Mouse (Mus musculus) stomach, embryonic 16.5 days (tissue): ENCODE data around the gene Atg10. TPM values are rescaled to one million over a fixed set of nuclear protein-coding genes. Genes with fewer than 3 reads are reported as not detected.

Experiments
- ATAC-seq: fragments of 200-750 bp; cut with Nextera tagmentation; 2 replicates; pipeline ENCODE4 v1.8.0; 2017; ENCODE audit warnings: moderate number of reproducible peaks, moderate TSS enrichment; ENCODE audit not compliant: insufficient read depth, low FRiP score
- H3K27ac ChIP-seq: fragments of 300-500 bp; sonication (generic); 2 replicates; pipeline ENCODE4 v1.5.1; 2014; ENCODE audit warnings: low read length
- H3K27me3 ChIP-seq: fragments of 300-500 bp; sonication (generic); 2 replicates; pipeline ENCODE4 v1.6.1; 2014; ENCODE audit warnings: low read length, control low read depth, mixed read lengths; ENCODE audit not compliant: control insufficient read depth, insufficient read depth
- H3K36me3 ChIP-seq: fragments of 300-500 bp; sonication (generic); 2 replicates; pipeline ENCODE4 v1.6.1; 2014; ENCODE audit warnings: low read length; ENCODE audit not compliant: control insufficient read depth, insufficient read depth
- H3K4me1 ChIP-seq: fragments of 300-500 bp; sonication (generic); 2 replicates; pipeline ENCODE4 v1.6.1; 2014; ENCODE audit warnings: low read length, control low read depth, mixed read lengths; ENCODE audit not compliant: control insufficient read depth, insufficient read depth
- H3K4me2 ChIP-seq: fragments of 300-500 bp; sonication (generic); 2 replicates; pipeline ENCODE4 v1.6.1; 2014; ENCODE audit warnings: low read depth, low read length, mixed read lengths
- H3K4me3 ChIP-seq: fragments of 300-500 bp; sonication (generic); replicated peaks from 2 replicates; pipeline ENCODE4 v1.5.1; 2014; ENCODE audit warnings: mild to moderate bottlenecking, low read length
- H3K9ac ChIP-seq: fragments of 300-500 bp; sonication (generic); 2 replicates; pipeline ENCODE4 v1.6.1; 2014; ENCODE audit warnings: low read length
- H3K9me3 ChIP-seq: fragments of 300-500 bp; sonication (generic); replicated peaks from 2 replicates; pipeline ENCODE4 v1.6.1; 2016; ENCODE audit warnings: low read length, control low read depth; ENCODE audit not compliant: control insufficient read depth
- WGBS: fragments of 180-500 bp; shearing (Covaris S2); extraction: QIAGEN DNeasy Blood & Tissue Kit; methylation state at CpG from one replicate; pipeline ENCODE4 v1.1.7; 2014; 5-methylcytosine and 5-hydroxymethylcytosine counted together
- polyA plus RNA-seq: library from polyadenylated mRNA; unstranded; fragments of >200 nt; fragmentation: Nextera tagmentation; extraction: Ambion mirVana; gene quantifications from 2 replicates; pipeline ENCODE4 v1.2.1, GENCODE M21; 2015

Gene Atg10
- polyA plus RNA-seq, 1 experiment from 2014 or later = 15.2 TPM

DNA sequence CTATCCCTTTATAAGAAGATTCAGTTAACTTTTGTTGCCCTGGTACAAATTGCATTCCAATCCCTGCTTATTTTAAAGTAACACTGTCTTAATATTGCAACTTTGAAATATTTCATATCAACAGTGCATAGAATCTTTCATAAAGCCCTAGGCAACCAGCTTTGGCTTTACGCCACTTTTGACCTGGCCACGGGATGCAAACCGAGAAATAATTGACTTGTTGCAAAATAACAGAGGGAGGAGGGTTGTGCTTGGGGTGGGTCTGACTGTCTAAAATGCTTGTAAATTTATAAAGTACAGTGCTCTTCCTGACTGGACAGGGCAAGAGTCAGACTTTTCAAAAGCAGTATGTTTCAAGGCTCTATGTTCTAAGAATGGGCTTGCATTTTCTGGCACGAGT, 259.3 kb downstream of the Atg10 start:
- ATAC-seq = no peak
- Histone ChIP-seq H3K9me3 (no peaks in the 10 kb centered on the region), H3K36me3 (no peaks in the 10 kb centered on the region), H3K9ac (no peak overlapping the region), H3K4me1 (no peaks in the 10 kb centered on the region), H3K4me3 (no peak overlapping the region), H3K4me2 (no peak overlapping the region), H3K27ac (no peak overlapping the region), H3K27me3 (no peaks in the 10 kb centered on the region)
- 82% methylated on average over 4 of the region's 4 CpGs for WGBS

DNA sequence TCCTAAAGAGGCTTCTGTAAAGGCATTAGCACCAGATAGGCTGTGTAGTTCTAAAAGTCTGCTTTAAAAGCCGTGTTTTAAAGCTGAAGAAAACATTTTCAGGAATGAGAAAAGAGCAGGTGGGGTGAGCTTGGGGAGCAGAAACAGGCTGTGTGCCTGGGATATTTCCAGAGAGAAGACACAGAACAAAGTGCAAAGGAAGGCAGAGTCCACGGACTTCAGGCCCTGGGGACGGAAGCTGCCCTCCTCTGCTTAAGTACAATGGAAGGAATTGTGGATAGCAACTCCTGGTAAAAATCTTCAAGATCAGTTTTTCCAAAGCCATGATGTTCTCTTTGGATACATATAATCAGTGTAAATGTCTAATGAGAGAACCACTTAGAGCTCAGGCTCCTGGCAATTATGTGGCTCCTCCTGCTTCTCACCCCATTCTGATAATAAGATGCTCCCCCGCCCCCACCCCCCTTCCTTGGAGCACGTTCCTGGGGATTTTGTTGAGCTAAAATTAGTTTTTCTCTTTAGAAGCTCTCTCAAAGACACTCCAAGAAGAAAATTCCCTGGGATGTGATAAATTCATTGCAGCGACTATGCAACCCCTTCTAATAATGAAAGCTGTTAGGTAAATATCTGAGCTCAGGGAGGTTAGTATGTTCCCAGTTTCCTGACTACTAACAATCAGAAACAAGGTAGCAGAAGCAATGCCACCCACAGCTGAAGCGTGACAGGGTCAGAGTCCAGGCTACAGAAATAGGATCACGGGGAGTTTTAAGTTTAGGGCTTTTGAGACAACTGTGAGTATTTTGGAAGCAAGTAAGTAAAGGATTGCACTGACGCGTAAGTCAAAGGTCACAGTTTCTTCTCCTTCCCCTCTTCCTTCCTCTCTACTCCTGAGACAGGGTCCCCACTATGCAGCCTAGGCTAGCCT, 260.7 kb downstream of the Atg10 start:
- H3K4me3 ChIP-seq = no peak overlapping the region
- no peak for ATAC-seq
- WGBS = 68% methylated on average over 10 of the region's 10 CpGs
- no peaks in the 10 kb centered on the region for H3K4me1 ChIP-seq
- no peaks in the 10 kb centered on the region for H3K36me3 ChIP-seq
- H3K27ac ChIP-seq = no peak overlapping the region
- no peak overlapping the region for H3K4me2 ChIP-seq
- no peaks in the 10 kb centered on the region for H3K9me3 ChIP-seq
- H3K27me3 ChIP-seq = no peaks in the 10 kb centered on the region
- H3K9ac ChIP-seq = no peak overlapping the region

DNA sequence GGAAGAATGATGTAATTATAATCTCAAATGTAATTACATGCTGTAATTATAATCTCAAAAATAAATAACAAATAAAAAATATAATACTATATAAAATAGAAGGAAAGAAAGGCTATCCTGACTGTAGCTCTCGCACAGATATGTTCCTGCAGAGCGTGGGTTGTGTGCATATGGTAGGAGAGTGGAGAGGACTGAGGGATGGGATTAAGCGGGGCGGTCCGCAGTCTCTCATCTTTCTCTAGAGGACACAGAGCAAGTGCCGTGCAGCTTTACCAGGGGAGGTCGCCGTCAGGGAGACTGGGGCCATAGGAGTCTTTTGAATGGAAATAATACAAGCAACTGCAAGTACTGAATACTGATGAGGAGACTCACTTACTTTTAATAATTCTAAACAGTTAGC, 263.2 kb downstream of the Atg10 start:
- H3K27me3 ChIP-seq = no peaks in the 10 kb centered on the region
- WGBS = 89% methylated on average over 8 of the region's 8 CpGs

DNA sequence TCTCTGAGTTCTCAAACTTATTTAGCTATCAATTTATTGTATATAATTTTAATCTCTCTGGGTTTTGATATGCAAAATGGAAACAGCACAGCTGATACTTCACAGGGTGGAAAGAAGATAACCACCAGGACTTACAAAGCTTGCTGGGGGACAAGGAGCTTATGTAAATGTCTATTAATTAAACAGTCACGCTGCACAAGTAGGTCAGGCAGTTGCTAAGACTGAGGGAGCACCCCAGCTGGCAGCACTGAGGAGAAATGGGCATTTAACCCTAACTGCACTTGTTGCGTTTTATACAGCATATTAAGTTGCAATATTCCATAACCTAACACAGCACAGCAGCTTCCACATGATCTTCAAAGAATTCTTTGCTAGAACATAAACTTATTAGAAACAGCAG, 264.9 kb downstream of the Atg10 start:
- Histone ChIP-seq H3K27me3 (no peaks in the 10 kb centered on the region), H3K4me3 (no peak overlapping the region), H3K9ac (no peak overlapping the region), H3K27ac (no peak overlapping the region), H3K36me3 (no peaks in the 10 kb centered on the region), H3K9me3 (peaks cover 5% of the 10 kb centered on the region; the same call in 1 of the 2 replicates), H3K4me2 (no peak overlapping the region), H3K4me1 (no peaks in the 10 kb centered on the region)
- no peak for ATAC-seq
- 52% methylated on average over 2 of the region's 2 CpGs for WGBS

More for the DNA sequence above, 263.2 kb downstream of the Atg10 start:
- Histone ChIP-seq H3K4me1 (no peaks in the 10 kb centered on the region), H3K9ac (no peak overlapping the region), H3K27ac (no peak overlapping the region), H3K9me3 (peaks cover 5% of the 10 kb centered on the region; the same call in 1 of the 2 replicates), H3K4me2 (no peak overlapping the region), H3K4me3 (no peak overlapping the region), H3K36me3 (no peaks in the 10 kb centered on the region)
- no peak for ATAC-seq

DNA sequence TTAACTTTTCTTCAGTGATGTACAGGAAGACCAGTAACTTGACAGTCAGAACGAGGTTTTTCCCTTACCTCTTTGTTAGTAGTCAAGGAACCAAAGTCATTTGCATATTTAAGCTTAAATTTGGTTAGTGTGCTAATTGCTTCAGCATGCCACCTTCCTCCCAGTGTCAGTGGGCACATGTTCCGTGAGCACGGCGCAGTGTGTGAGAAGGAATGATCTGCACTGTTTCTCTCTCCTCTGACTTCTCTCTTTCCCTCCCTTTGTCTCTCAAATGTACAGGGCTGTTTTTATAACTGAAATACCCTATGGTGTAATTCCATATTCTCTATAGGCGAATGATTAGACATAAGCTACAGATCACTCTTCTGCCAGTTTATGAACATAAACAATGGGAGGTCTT, 284.2 kb downstream of the Atg10 start:
- no peak overlapping the region for H3K9ac ChIP-seq
- H3K36me3 ChIP-seq = no peaks in the 10 kb centered on the region
- no peaks in the 10 kb centered on the region for H3K27me3 ChIP-seq
- no peak for ATAC-seq
- H3K4me2 ChIP-seq = no peak overlapping the region
- no peaks in the 10 kb centered on the region for H3K4me1 ChIP-seq
- no peak overlapping the region for H3K4me3 ChIP-seq
- 78% methylated on average over 5 of the region's 5 CpGs for WGBS
- H3K27ac ChIP-seq = no peak overlapping the region
- no peaks in the 10 kb centered on the region for H3K9me3 ChIP-seq

DNA sequence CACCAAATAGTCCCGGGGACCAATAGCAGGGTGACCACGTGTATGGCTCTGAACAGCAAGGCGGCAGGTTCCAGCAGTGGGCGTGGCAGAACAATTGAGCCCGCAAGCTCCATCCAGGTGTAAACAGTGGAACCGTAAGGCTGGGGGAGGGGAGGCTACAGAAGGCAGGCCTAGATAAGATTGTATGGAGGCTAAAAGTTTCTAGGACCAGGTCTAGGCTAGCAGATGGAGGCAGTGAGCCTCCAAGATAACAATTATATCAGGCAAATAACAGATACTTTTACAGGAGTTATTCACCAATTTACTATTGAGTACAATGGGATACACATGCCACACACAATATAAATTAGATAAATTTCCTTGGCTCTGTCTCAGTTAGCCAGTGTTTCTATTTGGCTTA, 284.6 kb downstream of the Atg10 start:
- no peaks in the 10 kb centered on the region for H3K27me3 ChIP-seq
- no peaks in the 10 kb centered on the region for H3K36me3 ChIP-seq
- H3K4me1 ChIP-seq = no peaks in the 10 kb centered on the region
- no peak overlapping the region for H3K27ac ChIP-seq
- ATAC-seq = no peak
- no peak overlapping the region for H3K9ac ChIP-seq
- 35% methylated on average over 6 of the region's 6 CpGs for WGBS
- no peak overlapping the region for H3K4me3 ChIP-seq
- no peak overlapping the region for H3K4me2 ChIP-seq
- no peaks in the 10 kb centered on the region for H3K9me3 ChIP-seq

DNA sequence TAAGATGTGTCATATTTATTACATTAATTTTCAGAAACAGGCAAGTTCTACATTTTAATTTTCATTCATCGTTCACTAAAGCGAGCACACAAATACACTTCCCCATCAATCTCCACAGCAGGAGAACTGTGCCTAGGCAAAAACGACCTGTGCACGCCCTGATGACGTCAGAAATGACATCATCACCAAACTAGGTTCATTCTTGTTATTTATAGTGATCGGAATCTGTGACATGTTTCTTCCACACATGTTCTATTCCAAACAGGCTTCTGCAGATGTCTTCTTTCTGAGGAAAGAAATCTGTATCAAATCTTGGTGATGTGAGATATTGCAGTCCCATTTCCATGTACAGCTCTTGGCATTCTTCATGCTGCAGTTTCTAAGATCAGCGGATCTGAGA, 287.9 kb downstream of the Atg10 start:
- ATAC-seq = no peak
- no peaks in the 10 kb centered on the region for H3K27me3 ChIP-seq
- H3K27ac ChIP-seq = no peak overlapping the region
- no peak overlapping the region for H3K4me3 ChIP-seq
- no peaks in the 10 kb centered on the region for H3K4me1 ChIP-seq
- H3K9me3 ChIP-seq = no peaks in the 10 kb centered on the region
- no peak overlapping the region for H3K9ac ChIP-seq
- 80% methylated on average over 7 of the region's 7 CpGs for WGBS
- no peak overlapping the region for H3K4me2 ChIP-seq
- H3K36me3 ChIP-seq = no peaks in the 10 kb centered on the region

DNA sequence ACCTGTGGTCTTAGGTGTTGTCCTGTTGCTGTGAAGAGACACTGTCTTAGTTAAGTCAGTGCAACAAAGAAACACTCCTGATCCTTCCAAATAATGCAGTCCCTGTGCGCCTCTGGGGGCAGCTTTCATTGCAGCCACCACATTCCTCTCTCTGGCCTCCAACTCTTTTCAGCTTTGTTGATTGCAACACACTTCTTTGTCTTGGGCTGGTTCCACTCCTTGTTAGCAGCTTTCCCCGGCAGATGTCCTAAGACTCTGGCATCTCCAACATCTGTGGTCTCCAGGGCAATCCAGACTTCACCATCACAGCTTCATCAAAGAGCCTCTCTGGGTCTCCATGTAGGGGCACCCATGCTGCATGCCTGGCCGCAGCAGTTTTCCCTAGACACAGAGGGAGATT, 290.5 kb downstream of the Atg10 start:
- Histone ChIP-seq H3K9ac (no peak overlapping the region), H3K4me2 (no peak overlapping the region), H3K27ac (no peak overlapping the region), H3K4me1 (no peaks in the 10 kb centered on the region), H3K27me3 (no peaks in the 10 kb centered on the region), H3K36me3 (no peaks in the 10 kb centered on the region), H3K9me3 (no peaks in the 10 kb centered on the region), H3K4me3 (no peak overlapping the region)
- ATAC-seq = no peak
- WGBS = 70% methylated on average over 3 of the region's 3 CpGs

DNA sequence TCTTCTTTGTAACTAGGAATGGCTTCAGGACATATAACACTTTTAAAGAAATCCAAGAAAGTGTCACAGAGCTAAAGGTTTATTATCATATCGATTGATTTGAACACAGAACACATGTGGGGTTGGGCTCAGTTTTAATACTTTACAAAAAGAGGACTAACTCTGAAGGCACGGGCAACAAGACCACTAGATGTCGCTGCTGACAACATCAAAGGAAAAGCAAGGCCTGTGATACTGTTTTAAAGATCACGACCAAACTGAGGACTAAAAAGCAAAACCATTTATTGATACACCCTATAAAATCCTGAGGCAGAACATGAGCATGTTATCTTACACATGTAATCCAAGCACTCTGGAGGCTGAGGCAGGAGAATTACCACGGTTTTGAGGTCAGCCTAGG, 293.9 kb downstream of the Atg10 start:
- no peak overlapping the region for H3K4me3 ChIP-seq
- H3K4me2 ChIP-seq = no peak overlapping the region
- no peak overlapping the region for H3K9ac ChIP-seq
- 20% methylated on average over 5 of the region's 5 CpGs for WGBS
- no peaks in the 10 kb centered on the region for H3K4me1 ChIP-seq
- ATAC-seq = no peak
- H3K9me3 ChIP-seq = no peaks in the 10 kb centered on the region
- H3K27ac ChIP-seq = no peak overlapping the region
- H3K36me3 ChIP-seq = peaks cover 13% of the 10 kb centered on the region; the same call in 1 of the 2 replicates
- H3K27me3 ChIP-seq = no peaks in the 10 kb centered on the region
